Mouse (Mus musculus): ENCODE measurements at regions not wholly inside any gene's neighbourhood (a gene's known extent, or its start where the extent isn't known, plus 50 kb on each side); places are given as distances from the start of the nearest gene placed in this dataset.

DNA sequence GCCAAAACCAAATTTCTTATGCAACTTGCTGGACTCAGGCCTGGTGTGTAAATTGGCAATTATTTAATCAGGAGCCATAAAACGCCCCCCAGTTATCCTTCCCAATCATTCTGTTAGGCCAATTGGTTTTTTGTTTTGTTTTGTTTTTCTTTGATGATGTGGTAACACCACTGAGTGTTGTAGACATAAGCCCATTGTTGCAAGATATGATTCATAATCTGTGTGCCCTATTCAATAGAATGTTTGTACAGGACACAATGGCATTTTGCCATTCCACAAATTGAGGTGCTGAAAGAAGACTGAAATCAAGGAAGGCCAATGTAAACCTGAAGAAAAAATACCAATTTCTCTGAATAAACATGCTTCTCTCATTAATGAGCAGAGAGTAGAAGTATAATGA lies 68.2 kb upstream of the Ppp3ca start:
- TF ChIP-seq CTCF (IDR thresholded peaks at IDR 0.05; ENCODE audit: extremely low read depth, insufficient read length, insufficient replicate concordance, low read depth, low read length) (no peak), POLR2A (IDR thresholded peaks at IDR 0.05; ENCODE audit: low read depth, low read length) (no peak)
